23 mouse cellular contexts compared by ENCODE assay signal in the genomic region with DNA sequence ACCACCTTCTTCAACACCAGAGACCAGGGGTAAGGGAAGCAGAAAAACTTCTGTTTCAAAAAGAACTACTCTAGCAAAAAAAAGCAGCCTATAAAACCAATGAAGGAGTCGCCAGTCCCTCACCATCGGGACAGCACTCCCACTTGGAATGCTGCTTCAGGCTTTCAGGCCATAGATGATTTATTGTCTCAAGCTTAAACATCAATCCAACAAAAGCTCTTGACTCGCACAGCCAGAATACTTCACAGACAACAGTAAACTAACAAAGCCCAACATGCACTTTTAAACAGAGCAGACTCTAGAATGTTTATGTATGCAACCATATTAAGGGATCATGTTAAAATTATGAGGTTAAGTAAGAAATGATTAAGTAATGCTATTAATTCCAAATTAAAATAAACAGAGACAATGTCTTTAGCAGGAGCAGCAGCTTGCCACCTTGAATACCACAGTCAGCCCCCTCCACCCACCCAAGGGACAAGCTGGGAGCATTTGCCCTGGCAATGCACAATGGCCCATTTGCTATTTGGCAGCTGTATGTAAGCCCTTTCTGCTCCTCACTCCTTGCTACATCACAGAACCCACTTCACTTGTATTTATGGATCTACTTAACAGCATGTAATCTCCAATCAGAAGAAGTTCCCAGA. TPM values are rescaled to one million over a fixed set of nuclear protein-coding genes. Genes with fewer than 3 reads are reported as not detected.
DNase-seq lines count a peak whose midpoint lies in the region; ATAC-seq and TF ChIP-seq lines count a peak whose summit lies in the region.
"Had no signal": no experiment of that assay in that cellular context is flagged by ENCODE, and none has a peak within 500 bp of the region (broad histone marks: within the 10 kb centered on the region; RNA-seq: fewer than 3 reads in every experiment).

No protein-coding gene starts in this region.

- H3K4me2 ChIP-seq in forebrain, embryonic 14.5 days (ENCODE audit: low read length), result no peak overlapping the region
- H3K4me2 ChIP-seq in kidney, embryonic 16.5 days (replicated peaks; ENCODE audit: low read depth, low read length), result no peak overlapping the region
- H3K4me2 ChIP-seq in kidney, embryonic 14.5 days (replicated peaks; ENCODE audit: low read depth, low read length), result no peak overlapping the region
- H3K4me2 ChIP-seq in neural tube, embryonic 12.5 days (replicated peaks), result 0 out of 2 replicates have a peak overlapping the region, but pooled peaks have one; percentile 1
- H3K4me2 ChIP-seq: embryonic facial prominence, embryonic 15.5 days; forebrain, embryonic 13.5 days; heart, embryonic 15.5 days; limb, embryonic 12.5 days; liver, embryonic 15.5 days; lung, embryonic 15.5 days; midbrain, embryonic 12.5 days had no signal

- ATAC-seq in forebrain, embryonic 14.5 days, result no peak
- ATAC-seq in kidney, embryonic 16.5 days (ENCODE audit: low FRiP score, low TSS enrichment), result no peak
- no peak for ATAC-seq in kidney, embryonic 14.5 days (ENCODE audit: low FRiP score, low TSS enrichment)
- no peak for ATAC-seq in neural tube, embryonic 12.5 days (ENCODE audit: low FRiP score, low read depth)
- ATAC-seq: forebrain, embryonic 13.5 days; hindbrain, embryonic 16.5 days had no signal

- peaks cover 65% of the 10 kb centered on the region for H3K4me1 ChIP-seq in forebrain, embryonic 10.5 days
- H3K4me1 ChIP-seq in forebrain, embryonic 14.5 days (ENCODE audit: control insufficient read depth, insufficient read depth, low read length), result peaks cover 20% of the 10 kb centered on the region
- peaks cover 51% of the 10 kb centered on the region for H3K4me1 ChIP-seq in kidney, embryonic 16.5 days (ENCODE audit: insufficient read depth, low read length)
- peaks cover 38% of the 10 kb centered on the region for H3K4me1 ChIP-seq in kidney, embryonic 14.5 days (ENCODE audit: control insufficient read depth, insufficient read depth, low read length)
- peaks cover 46% of the 10 kb centered on the region for H3K4me1 ChIP-seq in neural tube, embryonic 12.5 days

- H3K36me3 ChIP-seq in forebrain, embryonic 10.5 days (replicated peaks), result no peaks in the 10 kb centered on the region; the same call in 1 of the 2 replicates
- H3K36me3 ChIP-seq in forebrain, embryonic 14.5 days (ENCODE audit: control insufficient read depth, insufficient read depth, low read length), result no peaks in the 10 kb centered on the region
- H3K36me3 ChIP-seq in kidney, embryonic 16.5 days (ENCODE audit: insufficient read depth, low read length), result no peaks in the 10 kb centered on the region
- no peaks in the 10 kb centered on the region for H3K36me3 ChIP-seq in kidney, embryonic 14.5 days (ENCODE audit: control insufficient read depth, insufficient read depth, low read length)
- H3K36me3 ChIP-seq in neural tube, embryonic 12.5 days, result no peaks in the 10 kb centered on the region
- H3K36me3 ChIP-seq: embryonic facial prominence, embryonic 15.5 days; heart, embryonic 10.5 days; heart, embryonic 15.5 days; limb, embryonic 12.5 days; liver, embryonic 15.5 days; lung, embryonic 15.5 days; midbrain, embryonic 12.5 days had no signal

- no peak for TF ChIP-seq POLR2A in brain, embryonic 14.5 days (IDR thresholded peaks at IDR 0.05; ENCODE audit: borderline replicate concordance, extremely low read depth, insufficient read depth, insufficient read length, poor library complexity, severe bottlenecking)

- DNase-seq in forebrain, embryonic 10.5 days (ENCODE audit: extremely low spot score, low spot score), result no peak
- no peak for DNase-seq in forebrain, embryonic 14.5 days (ENCODE audit: low spot score)
- no peak for DNase-seq in neural tube, embryonic 10.5 days (ENCODE audit: extremely low spot score, low spot score)
- DNase-seq in brain, embryonic 14.5 days (ENCODE audit: low read depth), result peak; percentile 22
- DNase-seq: adrenal gland, postnatal 25 days; cerebellum, adult 18-20 months; gastrocnemius, postnatal 14 days; lung, postnatal 36 days; right cerebral cortex, adult 18-20 months; spleen, adult 18-20 months had no signal

- H3K9me3 ChIP-seq in forebrain, embryonic 10.5 days, result no peaks in the 10 kb centered on the region
- H3K9me3 ChIP-seq in forebrain, embryonic 14.5 days (replicated peaks; ENCODE audit: control insufficient read depth, low read length), result no peaks in the 10 kb centered on the region
- no peaks in the 10 kb centered on the region for H3K9me3 ChIP-seq in kidney, embryonic 16.5 days (ENCODE audit: low read length)
- no peaks in the 10 kb centered on the region for H3K9me3 ChIP-seq in kidney, embryonic 14.5 days (ENCODE audit: control insufficient read depth, low read length)
- no peaks in the 10 kb centered on the region for H3K9me3 ChIP-seq in neural tube, embryonic 12.5 days
- H3K9me3 ChIP-seq: embryonic facial prominence, embryonic 15.5 days; forebrain, embryonic 13.5 days; G1E; heart, embryonic 10.5 days; heart, embryonic 15.5 days; limb, embryonic 12.5 days; liver, embryonic 15.5 days; lung, embryonic 15.5 days; midbrain, embryonic 12.5 days had no signal

- peak overlapping the region; percentile 21; the same call in 1 of the 2 replicates for H3K27ac ChIP-seq in forebrain, embryonic 10.5 days
- H3K27ac ChIP-seq in forebrain, embryonic 14.5 days (ENCODE audit: low read depth, low read length), result no peak overlapping the region
- peak overlapping the region; percentile 21; the same call in 1 of the 2 replicates for H3K27ac ChIP-seq in kidney, embryonic 16.5 days (ENCODE audit: low read length)
- H3K27ac ChIP-seq in kidney, embryonic 14.5 days (ENCODE audit: low read depth, low read length), result no peak overlapping the region
- H3K27ac ChIP-seq in neural tube, embryonic 12.5 days, result no peak overlapping the region
- H3K27ac ChIP-seq: embryonic facial prominence, embryonic 15.5 days; forebrain, embryonic 13.5 days; heart, embryonic 10.5 days; heart, embryonic 15.5 days; limb, embryonic 12.5 days; liver, embryonic 15.5 days; lung, embryonic 15.5 days; midbrain, embryonic 12.5 days had no signal

- H3K4me3 ChIP-seq in forebrain, embryonic 10.5 days, result no peak overlapping the region
- H3K4me3 ChIP-seq in forebrain, embryonic 14.5 days (ENCODE audit: low read depth, low read length), result no peak overlapping the region
- no peak overlapping the region for H3K4me3 ChIP-seq in kidney, embryonic 16.5 days (ENCODE audit: low read length)
- no peak overlapping the region for H3K4me3 ChIP-seq in kidney, embryonic 14.5 days (ENCODE audit: low read length)
- H3K4me3 ChIP-seq in neural tube, embryonic 12.5 days, result no peak overlapping the region
- H3K4me3 ChIP-seq: embryonic facial prominence, embryonic 15.5 days; forebrain, embryonic 13.5 days; heart, embryonic 10.5 days; heart, embryonic 15.5 days; limb, embryonic 12.5 days; liver, embryonic 15.5 days; lung, embryonic 15.5 days; midbrain, embryonic 12.5 days had no signal

- H3K27me3 ChIP-seq in forebrain, embryonic 10.5 days (ENCODE audit: poor library complexity, severe bottlenecking), result no peaks in the 10 kb centered on the region
- no peaks in the 10 kb centered on the region for H3K27me3 ChIP-seq in forebrain, embryonic 14.5 days (replicated peaks; ENCODE audit: control insufficient read depth, insufficient read depth, low read length)
- H3K27me3 ChIP-seq in kidney, embryonic 16.5 days (ENCODE audit: insufficient read depth, low read length), result no peaks in the 10 kb centered on the region
- H3K27me3 ChIP-seq in kidney, embryonic 14.5 days (ENCODE audit: control insufficient read depth, insufficient read depth, low read length), result no peaks in the 10 kb centered on the region
- H3K27me3 ChIP-seq in neural tube, embryonic 12.5 days (replicated peaks), result no peaks in the 10 kb centered on the region
- H3K27me3 ChIP-seq: embryonic facial prominence, embryonic 15.5 days; forebrain, embryonic 13.5 days; heart, embryonic 15.5 days; limb, embryonic 12.5 days; liver, embryonic 15.5 days; lung, embryonic 15.5 days; midbrain, embryonic 12.5 days had no signal

- no peak for TF ChIP-seq CTCF in brain, embryonic 14.5 days (IDR thresholded peaks at IDR 0.05; ENCODE audit: borderline replicate concordance, extremely low read depth, insufficient read depth, insufficient read length)

- no peak overlapping the region for H3K9ac ChIP-seq in forebrain, embryonic 14.5 days (ENCODE audit: low read length)
- H3K9ac ChIP-seq in kidney, embryonic 16.5 days (replicated peaks; ENCODE audit: low read length), result no peak overlapping the region
- H3K9ac ChIP-seq in kidney, embryonic 14.5 days (ENCODE audit: low read depth, low read length), result no peak overlapping the region
- no peak overlapping the region for H3K9ac ChIP-seq in neural tube, embryonic 12.5 days
- H3K9ac ChIP-seq: embryonic facial prominence, embryonic 15.5 days; forebrain, embryonic 13.5 days; heart, embryonic 15.5 days; limb, embryonic 12.5 days; liver, embryonic 15.5 days; lung, embryonic 15.5 days; midbrain, embryonic 12.5 days had no signal

- 81% methylated on average over 3 of the region's 3 CpGs for WGBS in forebrain, embryonic 10.5 days
- WGBS in forebrain, embryonic 14.5 days, result 39% methylated on average over 3 of the region's 3 CpGs
- 16% methylated on average over 3 of the region's 3 CpGs for WGBS in kidney, embryonic 16.5 days
- 19% methylated on average over 3 of the region's 3 CpGs for WGBS in kidney, embryonic 14.5 days
- 12% methylated on average over 3 of the region's 3 CpGs for WGBS in neural tube, embryonic 12.5 days

RNA-seq across cellular contexts. Expression of gene Hdac4, which starts 21.1 kb away (rescaled TPM):
- 19.4 and 20.6 TPM in 2 replicates for polyA plus RNA-seq in forebrain, embryonic 10.5 days (2016; fragmentation: Nextera tagmentation; extraction: Ambion mirVana)
- polyA plus RNA-seq in forebrain, embryonic 14.5 days (2014; fragmentation: Nextera tagmentation; extraction: Ambion mirVana), result 16.5 and 22.7 TPM in 2 replicates
- polyA plus RNA-seq in kidney, embryonic 16.5 days (2015; fragmentation: Nextera tagmentation; extraction: Ambion mirVana), result 17.7 and 19.8 TPM in 2 replicates
- 20.6 and 22.0 TPM in 2 replicates for polyA plus RNA-seq in kidney, embryonic 14.5 days (2014; fragmentation: Nextera tagmentation; extraction: Ambion mirVana)
- polyA plus RNA-seq in neural tube, embryonic 12.5 days (2016; fragmentation: Nextera tagmentation; extraction: Ambion mirVana), result 26.6 and 27.1 TPM in 2 replicates
- 17.4 and 21.8 TPM in 2 replicates for polyA plus RNA-seq in brain, embryonic 14.5 days (2012; rRNA removed)

Comparison
In these comparisons a context has a peak if more than half of its experiments do, and no peak if none do; other contexts are left out.
1. H3K27ac ChIP-seq: peak in forebrain, embryonic 10.5 days (single experiment) and kidney, embryonic 16.5 days (single experiment); none in forebrain, embryonic 14.5 days (single experiment), kidney, embryonic 14.5 days (single experiment) and neural tube, embryonic 12.5 days (single experiment).